Mouse (Mus musculus) liver, adult 2 months (tissue): ENCODE measurements around the gene Gm3415. TPM values are rescaled to one million over a fixed set of nuclear protein-coding genes. Genes with fewer than 3 reads are reported as not detected.
"Not testable (repeated sequence)": the region's sequence is repeated elsewhere in the genome, so short reads cannot be mapped to it uniquely, and the experiment has no call there.

Experiments used
- DNase-seq: peaks from one replicate; pipeline ENCODE4 v3.0.0-alpha.2; 2011; ENCODE audit warnings: low read depth, low spot score; ENCODE audit errors: extremely low read depth
- H3K27ac ChIP-seq: fragments of 200-500 bp; replicated peaks from 2 replicates; pipeline ENCODE4 v1.5.1; 2012; ENCODE audit warnings: low read depth, mild to moderate bottlenecking, control low read depth, inconsistent platforms, low read length; ENCODE audit not compliant: insufficient read depth
- H3K27me3 ChIP-seq: fragments of 200-500 bp; 2 replicates; pipeline ENCODE4 v1.6.1; 2012; ENCODE audit warnings: mild to moderate bottlenecking, moderate library complexity, low read length, inconsistent platforms; ENCODE audit not compliant: control insufficient read depth, insufficient read depth
- H3K36me3 ChIP-seq: fragments of 200-500 bp; 2 replicates; pipeline ENCODE4 v1.6.1; 2012; ENCODE audit warnings: low read length, inconsistent platforms; ENCODE audit not compliant: control insufficient read depth, insufficient read depth
- H3K4me1 ChIP-seq: fragments of 200-500 bp; 2 replicates; pipeline ENCODE4 v1.6.1; 2011; ENCODE audit warnings: low read length; ENCODE audit not compliant: control insufficient read depth, insufficient read depth
- H3K4me3 ChIP-seq: fragments of 200-500 bp; 2 replicates; pipeline ENCODE4 v1.5.1; 2011; ENCODE audit warnings: low read depth, mild to moderate bottlenecking, control low read depth, low read length, moderate library complexity; ENCODE audit not compliant: insufficient read depth
- H3K79me2 ChIP-seq: fragments of 200-500 bp; 2 replicates; pipeline ENCODE4 v1.6.1; 2012; ENCODE audit warnings: inconsistent platforms, mild to moderate bottlenecking, low read length, moderate library complexity; ENCODE audit not compliant: control insufficient read depth, insufficient read depth
- H3K9ac ChIP-seq: fragments of 200-500 bp; 2 replicates; pipeline ENCODE4 v1.6.1; 2012; ENCODE audit warnings: low read depth, mild to moderate bottlenecking, control low read depth, inconsistent platforms, low read length
- CTCF ChIP-seq: fragments of 200-500 bp; IDR thresholded peaks from 2 replicates; pipeline ENCODE4 v1.5.1; 2011; ENCODE audit warnings: low read depth, low read length, control low read depth
- POLR2A ChIP-seq: fragments of 200-500 bp; IDR thresholded peaks from 2 replicates; pipeline ENCODE4 v1.6.1; 2011; ENCODE audit warnings: low read length, control low read depth; ENCODE audit not compliant: insufficient read depth; ENCODE audit errors: extremely low read depth
- WGBS: fragments of 180-500 bp; shearing (Covaris S2); methylation state at CpG from one replicate; pipeline ENCODE4 v1.1.7; 2018; 5-methylcytosine and 5-hydroxymethylcytosine counted together
- polyA plus RNA-seq: library from polyadenylated mRNA; depleted of rRNA; stranded (reverse); fragments of >200 nt; gene quantifications from 2 replicates; pipeline ENCODE4 v1.2.3, GENCODE M21; 2012; rRNA removed
- total RNA-seq: library from RNA; depleted of rRNA; stranded (reverse); fragments of >200 nt; gene quantifications from 2 replicates; pipeline ENCODE4 v1.2.3, GENCODE M21; 2014; rRNA removed

Gene Gm3415
- not detected in 2 replicates for total RNA-seq
- not detected in 2 replicates for polyA plus RNA-seq

DNA sequence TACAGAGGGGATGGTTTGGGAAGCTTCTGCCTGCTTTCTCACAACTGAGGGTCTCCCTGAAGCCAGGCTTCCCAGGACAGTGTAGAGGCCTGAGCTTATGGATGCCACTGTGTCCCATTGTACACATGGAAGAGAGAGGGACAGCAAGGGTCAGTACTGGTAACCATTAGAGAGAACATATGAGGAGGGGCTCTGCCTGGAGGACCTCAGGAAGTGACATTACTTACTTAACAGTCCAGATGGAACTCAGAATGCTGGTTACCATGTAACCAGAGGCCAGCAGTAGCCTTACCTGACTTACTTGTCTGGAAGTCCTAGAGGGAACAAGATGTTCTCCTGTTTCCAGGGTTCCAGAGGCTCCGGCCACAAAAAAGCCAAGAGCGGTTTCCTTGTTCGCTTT is at the start of gene Gm3415:
Gene Gm3415, plus strand, starts transcription at position 301 of the 400 bp plus-strand sequence.
- H3K79me2 ChIP-seq, H3K27ac ChIP-seq, H3K36me3 ChIP-seq, H3K4me1 ChIP-seq, H3K27me3 ChIP-seq, DNase-seq, H3K4me3 ChIP-seq, H3K9ac ChIP-seq: not testable (repeated sequence)
- WGBS: no CpG with 5 or more reads among the region's 3 CpGs

DNA sequence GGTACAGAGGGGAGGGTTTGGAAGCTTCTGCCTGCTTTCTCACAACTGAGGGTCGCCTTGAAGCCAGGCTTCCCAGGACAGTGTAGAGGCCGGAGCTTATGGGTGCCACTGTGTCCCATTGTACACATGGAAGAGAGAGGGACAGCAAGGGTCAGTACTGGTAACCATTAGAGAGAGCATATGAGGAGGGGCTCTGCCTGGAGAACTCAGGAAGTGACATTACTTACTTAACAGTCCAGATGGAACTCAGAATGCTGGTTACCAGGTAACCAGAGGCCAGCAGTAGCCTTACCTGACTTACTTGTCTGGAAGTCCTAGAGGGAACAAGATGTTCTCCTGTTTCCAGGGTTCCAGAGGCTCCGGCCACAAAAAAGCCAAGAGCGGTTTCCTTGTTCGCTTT is 42.1 kb upstream of the Gm3415 start, which contains the start of gene Gm3402:
Gene Gm3402, plus strand, starts transcription at position 301 of the 400 bp plus-strand sequence.
- H3K79me2 ChIP-seq, H3K4me1 ChIP-seq, H3K27ac ChIP-seq, H3K36me3 ChIP-seq, H3K9ac ChIP-seq, H3K27me3 ChIP-seq, DNase-seq, H3K4me3 ChIP-seq: not testable (repeated sequence)
- 96% methylated on average over 2 of the region's 5 CpGs for WGBS

DNA sequence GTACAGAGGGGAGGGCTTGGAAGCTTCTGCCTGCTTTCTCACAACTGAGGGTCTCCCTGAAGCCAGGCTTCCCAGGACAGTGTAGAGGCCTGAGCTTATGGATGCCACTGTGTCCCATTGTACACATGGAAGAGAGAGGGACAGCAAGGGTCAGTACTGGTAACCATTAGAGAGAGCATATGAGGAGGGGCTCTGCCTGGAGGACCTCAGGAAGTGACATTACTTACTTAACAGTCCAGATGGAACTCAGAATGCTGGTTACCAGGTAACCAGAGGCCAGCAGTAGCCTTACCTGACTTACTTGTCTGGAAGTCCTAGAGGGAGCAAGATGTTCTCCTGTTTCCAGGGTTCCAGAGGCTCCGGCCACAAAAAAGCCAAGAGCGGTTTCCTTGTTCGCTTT is 30.4 kb upstream of the Gm3415 start, which contains the start of gene Gm3404:
Gene Gm3404, plus strand, starts transcription at position 301 of the 400 bp plus-strand sequence.
- not testable (repeated sequence) for H3K9ac ChIP-seq, H3K27ac ChIP-seq, DNase-seq, H3K36me3 ChIP-seq, H3K4me3 ChIP-seq, H3K27me3 ChIP-seq, H3K4me1 ChIP-seq, H3K79me2 ChIP-seq
- WGBS: 91% methylated on average over 3 of the region's 3 CpGs

DNA sequence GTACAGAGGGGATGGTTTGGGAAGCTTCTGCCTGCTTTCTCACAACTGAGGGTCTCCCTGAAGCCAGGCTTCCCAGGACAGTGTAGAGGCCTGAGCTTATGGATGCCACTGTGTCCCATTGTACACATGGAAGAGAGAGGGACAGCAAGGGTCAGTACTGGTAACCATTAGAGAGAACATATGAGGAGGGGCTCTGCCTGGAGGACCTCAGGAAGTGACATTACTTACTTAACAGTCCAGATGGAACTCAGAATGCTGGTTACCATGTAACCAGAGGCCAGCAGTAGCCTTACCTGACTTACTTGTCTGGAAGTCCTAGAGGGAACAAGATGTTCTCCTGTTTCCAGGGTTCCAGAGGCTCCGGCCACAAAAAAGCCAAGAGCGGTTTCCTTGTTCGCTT is 18.6 kb upstream of the Gm3415 start, which contains the start of gene Gm3409:
Gene Gm3409, plus strand, starts transcription at position 301 of the 400 bp plus-strand sequence.
- H3K27me3 ChIP-seq, H3K9ac ChIP-seq, H3K4me3 ChIP-seq, H3K79me2 ChIP-seq, H3K4me1 ChIP-seq, H3K36me3 ChIP-seq, DNase-seq, H3K27ac ChIP-seq: not testable (repeated sequence)
- WGBS: 90% methylated on average over 3 of the region's 3 CpGs

DNA sequence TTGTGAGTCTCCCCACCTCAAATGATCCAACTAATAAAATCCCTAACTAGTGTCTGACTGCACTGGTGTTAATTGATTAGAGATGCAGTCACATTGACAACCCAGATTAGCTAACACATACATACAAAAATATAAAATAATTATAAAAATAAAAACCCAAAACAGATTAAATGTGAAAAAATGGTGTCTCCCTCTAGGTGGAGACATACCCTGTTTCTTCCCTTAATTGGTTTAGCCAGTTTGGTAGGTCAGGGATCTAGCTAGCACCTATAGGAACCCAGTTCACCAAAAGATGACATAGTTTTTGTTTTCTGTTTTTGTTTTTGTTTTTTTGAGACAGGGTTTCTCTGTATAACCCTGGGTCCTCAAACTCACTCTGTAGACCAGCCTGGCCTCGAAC is 8.3 kb downstream of the Gm3415 start:
- DNase-seq: no peak
- no peaks in the 10 kb centered on the region for H3K27me3 ChIP-seq
- 93% methylated on average over 1 of the region's 1 CpGs for WGBS
- no peaks in the 10 kb centered on the region for H3K4me1 ChIP-seq
- H3K4me3 ChIP-seq: no peak overlapping the region
- TF ChIP-seq CTCF: peak; percentile 21; the same call in 1 of the 2 replicates
- no peak for TF ChIP-seq POLR2A
- H3K79me2 ChIP-seq: no peaks in the 10 kb centered on the region
- no peaks in the 10 kb centered on the region for H3K36me3 ChIP-seq
- H3K27ac ChIP-seq: no peak overlapping the region
- no peak overlapping the region for H3K9ac ChIP-seq

DNA sequence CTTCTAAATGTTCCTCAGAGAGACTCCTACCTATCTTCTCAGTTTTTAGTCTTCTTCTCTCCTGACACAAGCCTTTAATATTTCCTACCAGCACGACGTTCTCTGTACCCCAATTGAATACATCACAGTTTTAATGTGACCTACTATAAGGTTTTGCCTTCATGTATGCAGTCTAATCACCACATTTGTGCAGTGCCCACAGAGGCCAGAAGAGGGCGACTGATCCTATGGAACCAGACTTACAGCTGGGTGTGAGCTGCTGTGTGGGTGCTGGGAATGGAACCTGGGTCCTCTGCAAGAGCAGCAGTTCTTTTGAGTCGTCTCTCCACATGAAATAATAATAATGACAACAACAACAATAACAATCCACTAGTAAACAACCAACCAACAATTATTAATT is 11.1 kb downstream of the Gm3415 start:
- no peaks in the 10 kb centered on the region for H3K4me1 ChIP-seq
- no peaks in the 10 kb centered on the region for H3K36me3 ChIP-seq
- peak; percentile 43 for TF ChIP-seq CTCF
- no peak for TF ChIP-seq POLR2A
- WGBS: 65% methylated on average over 4 of the region's 4 CpGs
- DNase-seq: no peak
- H3K9ac ChIP-seq: no peak overlapping the region
- no peak overlapping the region for H3K4me3 ChIP-seq
- H3K27ac ChIP-seq: no peak overlapping the region
- H3K79me2 ChIP-seq: no peaks in the 10 kb centered on the region
- no peaks in the 10 kb centered on the region for H3K27me3 ChIP-seq

DNA sequence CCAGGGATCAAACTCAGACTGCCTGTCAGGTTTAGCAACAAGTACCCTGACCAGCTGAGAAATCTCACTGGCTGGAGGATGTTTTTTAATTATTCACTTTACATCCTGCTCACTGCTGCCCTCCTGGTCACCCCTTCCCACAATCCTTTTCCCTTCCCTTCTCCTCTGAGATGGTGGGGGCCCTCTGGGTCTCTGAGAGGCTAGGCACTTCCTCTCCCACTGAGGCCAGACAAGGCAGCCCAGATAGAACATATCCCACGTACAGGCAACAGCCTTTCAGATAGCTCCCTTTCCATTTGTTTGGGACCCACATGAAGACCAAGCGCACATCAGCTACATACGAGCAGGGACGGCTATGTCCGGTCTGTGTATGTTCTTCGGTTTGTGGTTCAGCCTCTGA is 14.2 kb downstream of the Gm3415 start:
- not testable (repeated sequence) for H3K79me2 ChIP-seq, H3K36me3 ChIP-seq, H3K4me1 ChIP-seq, H3K27me3 ChIP-seq, DNase-seq, H3K9ac ChIP-seq, H3K4me3 ChIP-seq, H3K27ac ChIP-seq
- WGBS: 86% methylated on average over 6 of the region's 6 CpGs

DNA sequence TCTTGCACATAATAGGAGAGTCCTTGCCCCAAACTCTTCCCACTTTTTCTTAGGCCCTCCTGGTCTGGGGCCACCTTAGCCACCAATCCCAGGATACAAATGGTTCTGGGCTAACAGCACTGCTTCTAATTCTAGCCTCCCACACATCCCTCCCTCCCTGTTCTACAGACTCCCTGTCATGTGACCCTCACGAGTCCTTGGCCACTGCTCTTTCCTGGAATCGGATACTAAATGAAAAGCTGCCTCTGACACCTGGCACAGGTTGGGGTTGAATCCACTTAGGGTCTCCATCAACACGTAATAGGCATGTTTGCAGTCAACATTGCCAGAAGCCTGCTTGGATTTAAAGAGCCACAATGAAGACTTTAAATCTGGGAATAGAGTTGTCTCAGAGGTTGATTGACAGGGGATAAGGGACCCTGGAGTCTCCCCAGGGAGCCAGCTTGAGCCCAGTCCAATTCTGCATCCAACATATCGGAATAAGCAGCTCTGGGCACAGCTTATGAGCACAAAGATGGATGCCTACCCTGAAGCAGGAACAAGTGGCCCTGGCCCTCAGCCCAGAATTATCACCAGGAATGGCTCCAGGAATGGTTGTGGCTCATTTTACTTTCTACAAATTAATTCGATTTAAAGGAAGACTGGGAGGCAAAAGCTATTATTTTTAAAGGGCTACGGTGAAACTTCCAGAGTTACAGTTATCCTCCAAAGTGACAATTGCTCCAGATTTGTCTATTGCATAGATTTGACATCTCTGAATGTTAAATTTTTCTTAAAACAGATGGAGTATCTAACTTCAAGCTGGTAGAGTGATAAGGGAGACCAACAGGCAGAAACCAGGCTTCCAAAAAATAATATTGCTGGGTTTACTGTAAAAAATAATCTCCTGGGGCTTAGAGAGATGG is 16.1 kb downstream of the Gm3415 start:
- H3K9ac ChIP-seq, H3K27ac ChIP-seq, H3K4me1 ChIP-seq, H3K4me3 ChIP-seq, H3K36me3 ChIP-seq, DNase-seq, H3K79me2 ChIP-seq, H3K27me3 ChIP-seq: not testable (repeated sequence)
- 69% methylated on average over 6 of the region's 6 CpGs for WGBS

DNA sequence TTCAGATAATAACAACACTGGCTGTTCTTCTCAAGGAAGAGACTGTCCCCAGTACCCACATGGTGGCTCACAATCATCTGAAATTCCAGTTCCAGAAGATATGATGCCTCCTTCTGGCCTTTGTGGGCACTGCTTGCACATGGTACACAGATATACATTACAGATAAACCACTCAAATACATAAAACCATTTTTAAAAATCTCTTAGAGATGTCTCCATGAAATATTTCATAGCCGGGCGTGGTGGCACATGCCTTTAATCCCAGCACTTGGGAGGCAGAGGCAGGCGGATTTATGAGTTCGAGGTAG is 16.8 kb downstream of the Gm3415 start:
- not testable (repeated sequence) for H3K4me1 ChIP-seq, H3K27ac ChIP-seq, H3K79me2 ChIP-seq, H3K27me3 ChIP-seq, DNase-seq, H3K4me3 ChIP-seq, H3K9ac ChIP-seq, H3K36me3 ChIP-seq
- 92% methylated on average over 4 of the region's 4 CpGs for WGBS
